Mouse (Mus musculus): ENCODE data around the gene Akr1c19. TPM values are rescaled to one million over a fixed set of nuclear protein-coding genes. Genes with fewer than 3 reads are reported as not detected.
"Not testable (repeated sequence)": the region's sequence is repeated elsewhere in the genome, so short reads cannot be mapped to it uniquely, and the experiment has no call there.

The Akr1c19 gene
- 1.2 and 1.3 TPM in 2 replicates for polyA plus RNA-seq (2012; rRNA removed)

DNA sequence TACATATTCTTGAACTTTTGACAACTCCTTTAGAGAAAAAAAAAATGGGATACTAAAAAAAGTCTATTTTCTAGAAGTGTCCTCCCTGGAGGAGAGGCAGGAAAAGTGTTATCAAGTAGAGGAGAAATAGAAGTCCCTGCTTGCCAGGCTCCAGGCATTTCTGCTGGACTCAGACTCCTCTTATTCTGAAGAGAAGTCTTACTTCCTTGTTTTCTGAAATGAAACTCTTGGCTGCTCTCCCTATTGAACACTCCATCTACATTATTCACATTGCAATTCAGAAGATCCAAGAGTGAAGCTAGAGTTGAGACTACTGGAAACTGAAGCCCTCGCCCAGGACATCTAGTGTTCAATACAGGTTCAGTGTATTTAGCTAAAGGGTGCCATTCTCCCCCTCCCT, at the start of gene Akr1c19:
Akr1c19 (plus strand) TSS at position 260 of the 400 bp plus-strand sequence.
- H3K4me3 ChIP-seq (replicated peaks; ENCODE audit: extremely low read depth, low read depth, low read length) = no peak within 1 kb of the TSS
- H3K4me1 ChIP-seq (ENCODE audit: control insufficient read depth, insufficient read depth, low read length) = no peaks in the 10 kb centered on the region
- TF ChIP-seq POLR2A (IDR thresholded peaks at IDR 0.05; ENCODE audit: borderline replicate concordance, extremely low read depth, low read depth, low read length) (no peak), CTCF (IDR thresholded peaks at IDR 0.05; ENCODE audit: insufficient read depth, low read length) (no peak)
- DNase-seq = no peak
- 45% methylated on average over 1 of the region's 1 CpGs for WGBS

DNA sequence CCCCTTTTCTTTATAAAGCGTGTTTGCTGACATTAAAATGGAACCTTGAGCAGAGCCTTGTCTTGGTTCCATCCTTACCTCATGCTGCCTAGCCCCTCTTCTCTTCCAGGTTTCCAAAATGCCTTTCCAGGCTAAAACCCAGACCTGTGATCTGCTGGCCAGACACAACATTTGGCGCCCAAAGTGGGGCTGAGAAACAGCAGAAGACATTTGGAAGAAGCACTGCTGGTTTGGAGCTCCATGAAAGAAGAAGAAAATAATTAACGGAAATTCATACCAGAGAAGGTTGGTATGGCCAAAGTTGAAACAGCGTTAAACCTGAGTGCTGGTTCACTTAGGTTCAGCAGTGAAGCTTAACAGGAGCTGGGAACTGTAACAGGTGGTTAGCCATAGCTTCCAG, 47.2 kb upstream of the Akr1c19 start:
- not testable (repeated sequence) for DNase-seq; H3K4me1 ChIP-seq (ENCODE audit: control insufficient read depth, insufficient read depth, low read length); H3K4me3 ChIP-seq (replicated peaks; ENCODE audit: extremely low read depth, low read depth, low read length)
- WGBS = 90% methylated on average over 4 of the region's 4 CpGs

DNA sequence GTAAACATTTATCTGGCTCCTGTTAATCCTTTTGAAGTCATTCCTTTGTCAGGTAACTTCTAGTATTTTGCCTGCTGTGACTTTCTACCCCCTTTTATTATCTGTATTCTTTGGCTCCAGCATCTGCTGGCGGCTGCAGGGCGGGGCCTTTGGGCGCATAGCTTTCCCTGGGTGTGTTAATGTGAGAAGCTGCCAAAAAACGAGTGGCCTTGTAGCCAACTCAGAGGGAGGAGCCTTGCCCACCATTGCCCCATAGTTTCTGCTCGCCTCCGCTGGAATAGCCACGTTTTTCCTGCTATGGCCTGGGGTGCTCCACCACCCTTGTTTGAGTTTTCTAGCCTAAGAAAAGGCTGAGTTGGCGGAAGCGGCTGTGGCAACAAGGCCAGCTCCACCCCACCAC, 45.4 kb upstream of the Akr1c19 start:
- 60% methylated on average over 9 of the region's 9 CpGs for WGBS
- DNase-seq = peak; percentile 12
- H3K4me3 ChIP-seq (replicated peaks; ENCODE audit: extremely low read depth, low read depth, low read length) = no peak overlapping the region
- no peaks in the 10 kb centered on the region for H3K4me1 ChIP-seq (ENCODE audit: control insufficient read depth, insufficient read depth, low read length)
- no peak for TF ChIP-seq CTCF (IDR thresholded peaks at IDR 0.05; ENCODE audit: insufficient read depth, low read length)
- no peak for TF ChIP-seq POLR2A (IDR thresholded peaks at IDR 0.05; ENCODE audit: borderline replicate concordance, extremely low read depth, low read depth, low read length)

DNA sequence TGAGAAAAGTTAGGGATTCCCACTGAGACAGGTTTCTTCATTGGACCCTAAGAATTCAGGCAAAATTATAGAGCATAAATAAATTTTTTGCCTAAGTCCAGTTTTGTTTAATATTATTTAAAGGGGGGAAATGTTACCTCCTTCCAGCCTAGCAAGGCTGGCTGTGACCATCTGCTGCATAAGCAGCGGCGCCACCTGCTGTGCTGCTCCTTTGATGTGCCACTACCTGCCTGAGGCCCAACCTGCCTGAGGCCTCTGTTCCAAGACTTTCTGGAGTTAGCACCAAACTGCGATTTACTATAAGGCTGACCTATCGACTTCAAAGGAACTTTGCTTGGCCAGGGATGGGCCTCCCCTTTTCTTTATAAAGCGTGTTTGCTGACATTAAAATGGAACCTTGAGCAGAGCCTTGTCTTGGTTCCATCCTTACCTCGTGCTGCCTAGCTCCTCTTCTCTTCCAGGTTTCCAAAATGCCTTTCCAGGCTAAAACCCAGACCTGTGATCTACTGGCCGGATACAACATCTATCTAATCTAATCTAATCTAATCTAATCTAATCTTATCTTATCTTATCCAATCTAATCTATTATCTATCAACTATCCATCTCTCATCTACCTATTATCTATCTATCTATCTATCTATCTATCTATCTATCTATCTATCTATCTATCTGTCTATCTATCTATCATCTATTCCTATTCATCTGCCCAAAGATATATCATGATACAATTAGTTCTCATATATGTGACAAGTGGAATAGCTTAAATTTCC, 41.7 kb upstream of the Akr1c19 start:
- 82% methylated on average over 7 of the region's 7 CpGs for WGBS
- not testable (repeated sequence) for H3K4me1 ChIP-seq (ENCODE audit: control insufficient read depth, insufficient read depth, low read length); DNase-seq; H3K4me3 ChIP-seq (replicated peaks; ENCODE audit: extremely low read depth, low read depth, low read length)

DNA sequence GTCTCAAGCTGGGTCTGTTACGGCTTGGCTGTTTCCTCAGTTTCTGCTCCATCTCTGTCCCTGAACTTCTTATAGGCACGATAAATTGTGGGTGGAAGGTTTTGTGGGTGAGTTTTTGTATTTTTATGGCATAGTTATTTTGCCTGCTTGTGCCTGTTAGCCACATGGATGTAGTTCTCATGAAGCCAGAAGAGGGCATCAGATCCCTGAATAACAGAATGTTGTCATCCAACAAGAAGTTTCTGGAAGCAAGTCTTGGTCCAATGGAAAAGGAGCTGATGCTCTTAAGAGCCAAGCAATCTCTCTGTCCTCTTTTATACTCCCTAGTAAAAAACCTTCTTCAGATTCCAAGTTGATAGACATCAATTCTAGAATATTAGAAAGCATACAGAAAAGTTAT, 40.3 kb upstream of the Akr1c19 start:
- Histone ChIP-seq H3K4me1 (ENCODE audit: control insufficient read depth, insufficient read depth, low read length) (no peaks in the 10 kb centered on the region; the same call in 1 of the 2 replicates), H3K4me3 (replicated peaks; ENCODE audit: extremely low read depth, low read depth, low read length) (no peak overlapping the region)
- TF ChIP-seq POLR2A (IDR thresholded peaks at IDR 0.05; ENCODE audit: borderline replicate concordance, extremely low read depth, low read depth, low read length) (no peak), CTCF (IDR thresholded peaks at IDR 0.05; ENCODE audit: insufficient read depth, low read length) (no peak)
- WGBS = 82% methylated on average over 2 of the region's 2 CpGs
- DNase-seq = no peak

DNA sequence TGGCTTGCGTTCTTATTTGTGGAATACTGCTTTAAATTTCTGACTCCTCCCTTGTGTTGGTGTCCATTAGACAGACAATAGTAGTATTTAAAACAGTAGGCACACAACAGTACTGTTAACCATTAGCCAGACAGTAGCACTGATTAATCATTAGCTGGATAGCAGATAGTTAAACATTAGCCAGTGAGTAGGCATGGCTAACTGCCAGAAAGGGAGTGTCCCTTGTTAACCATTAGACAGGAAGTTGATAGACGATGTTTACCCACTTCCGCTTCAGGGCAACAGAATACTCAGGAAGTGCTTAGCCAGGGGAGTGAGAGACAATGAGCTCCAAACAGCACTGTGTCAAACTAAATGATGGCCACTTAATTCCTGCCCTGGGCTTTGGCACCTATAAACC, 37.6 kb upstream of the Akr1c19 start, which contains the start of gene Akr1c13:
Akr1c13 (plus strand) TSS at position 247 of the 400 bp plus-strand sequence.
- WGBS = 36% methylated on average over 3 of the region's 3 CpGs
- Histone ChIP-seq H3K4me3 (replicated peaks; ENCODE audit: extremely low read depth, low read depth, low read length) (peak within 1 kb of the TSS; percentile 10), H3K4me1 (ENCODE audit: control insufficient read depth, insufficient read depth, low read length) (no peaks in the 10 kb centered on the region; the same call in 1 of the 2 replicates)
- TF ChIP-seq POLR2A (IDR thresholded peaks at IDR 0.05; ENCODE audit: borderline replicate concordance, extremely low read depth, low read depth, low read length) = no peak
- no peak for TF ChIP-seq CTCF (IDR thresholded peaks at IDR 0.05; ENCODE audit: insufficient read depth, low read length)
- DNase-seq = peak; percentile 7

DNA sequence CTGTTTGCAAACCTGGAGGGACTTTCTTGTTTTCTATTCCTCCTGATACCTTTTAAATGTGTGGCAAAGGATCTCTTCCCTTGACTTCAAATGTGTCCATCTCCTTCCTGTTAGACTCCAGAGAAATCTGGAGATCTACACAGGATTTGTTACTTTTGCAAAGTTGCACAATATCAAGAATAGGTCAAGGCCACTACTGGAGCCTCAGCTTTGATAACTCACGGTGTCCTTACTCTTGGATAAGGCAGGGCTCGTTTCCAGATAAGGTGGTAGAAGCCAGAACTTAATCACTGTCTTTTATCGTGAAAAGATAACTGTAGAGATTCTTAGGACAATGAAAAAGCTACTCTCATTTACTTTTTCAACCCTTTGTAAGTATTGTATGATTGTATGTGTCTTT, 36.0 kb upstream of the Akr1c19 start:
- TF ChIP-seq CTCF (IDR thresholded peaks at IDR 0.05; ENCODE audit: insufficient read depth, low read length) (no peak), POLR2A (IDR thresholded peaks at IDR 0.05; ENCODE audit: borderline replicate concordance, extremely low read depth, low read depth, low read length) (no peak)
- no peaks in the 10 kb centered on the region; the same call in 1 of the 2 replicates for H3K4me1 ChIP-seq (ENCODE audit: control insufficient read depth, insufficient read depth, low read length)
- WGBS = 55% methylated on average over 3 of the region's 3 CpGs

DNA sequence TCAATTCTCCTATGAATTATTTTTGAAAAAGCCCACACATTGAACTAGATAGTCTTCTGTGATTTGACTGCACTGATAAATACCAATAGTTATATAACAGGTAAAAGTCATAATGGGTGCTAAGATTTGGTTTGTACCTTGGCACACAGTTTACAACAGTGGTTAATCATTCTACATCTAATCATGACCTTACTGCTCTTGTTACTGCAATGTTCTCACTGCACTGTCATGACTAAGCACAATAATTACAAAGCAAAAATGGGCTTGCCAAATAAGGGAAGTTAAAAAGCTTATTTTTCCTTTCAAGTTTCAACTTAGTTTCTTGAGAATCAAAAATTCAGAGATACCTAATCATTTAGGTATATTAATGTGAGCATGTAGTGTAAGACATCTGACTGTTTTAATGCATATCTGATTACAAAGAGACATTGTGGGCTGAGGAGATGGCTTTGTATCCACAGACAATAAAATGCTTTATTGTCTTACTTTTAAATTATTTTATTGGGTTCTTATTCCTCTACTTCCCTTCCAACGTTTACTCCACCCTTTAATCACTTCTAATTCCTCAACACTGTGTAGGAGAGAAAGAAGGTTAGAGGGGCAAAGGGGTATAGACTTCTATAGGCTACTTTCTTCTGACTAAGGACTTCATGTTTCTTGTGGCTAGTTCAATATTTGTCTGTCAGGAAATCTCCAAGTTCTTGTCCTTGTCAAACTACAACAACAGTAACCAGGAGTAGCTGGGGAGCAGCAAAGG, 22.2 kb upstream of the Akr1c19 start:
- no peak overlapping the region for H3K4me3 ChIP-seq (replicated peaks; ENCODE audit: extremely low read depth, low read depth, low read length)
- 19% methylated on average over 1 of the region's 1 CpGs for WGBS
- DNase-seq = no peak
- TF ChIP-seq CTCF (IDR thresholded peaks at IDR 0.05; ENCODE audit: insufficient read depth, low read length) (no peak), POLR2A (IDR thresholded peaks at IDR 0.05; ENCODE audit: borderline replicate concordance, extremely low read depth, low read depth, low read length) (no peak)
- no peaks in the 10 kb centered on the region for H3K4me1 ChIP-seq (ENCODE audit: control insufficient read depth, insufficient read depth, low read length)

More for the DNA sequence above, 36.0 kb upstream of the Akr1c19 start:
- DNase-seq = no peak
- H3K4me3 ChIP-seq (replicated peaks; ENCODE audit: extremely low read depth, low read depth, low read length) = no peak overlapping the region

DNA sequence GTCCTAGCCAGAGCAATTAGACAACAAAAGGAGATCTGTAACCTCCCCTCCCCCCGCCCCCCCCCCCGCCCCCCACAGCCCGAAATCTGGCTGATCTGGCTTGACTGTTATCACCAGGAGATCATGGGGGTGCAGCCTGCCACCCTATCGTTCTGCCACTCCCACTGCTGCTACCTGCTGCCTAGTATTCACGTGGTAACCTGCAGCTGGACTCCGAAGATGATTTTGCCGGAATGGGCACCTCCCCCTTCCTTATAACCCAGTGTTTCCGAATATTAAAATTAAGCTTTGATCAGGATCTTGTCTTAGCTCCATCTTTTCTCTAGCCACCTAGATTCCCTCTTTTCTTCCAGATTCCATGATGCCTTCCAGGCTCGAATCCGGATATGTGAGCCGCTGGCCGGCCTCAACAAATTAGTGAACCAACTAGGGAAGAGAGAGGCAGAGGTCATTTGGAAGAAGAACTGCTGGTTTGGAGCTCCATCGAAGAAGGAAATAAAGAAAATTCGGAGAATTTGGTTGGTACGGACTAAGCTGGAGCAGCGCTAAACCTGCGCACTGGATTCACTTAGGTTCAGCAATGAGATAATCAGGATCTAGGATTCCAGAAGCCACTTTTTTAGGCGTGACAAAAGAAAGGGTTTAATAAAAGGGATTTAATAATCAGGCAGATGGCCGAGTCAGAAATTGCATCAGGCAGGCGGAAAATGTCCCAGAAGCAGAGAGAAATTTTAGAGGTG, 16.8 kb upstream of the Akr1c19 start:
- Histone ChIP-seq H3K4me1 (ENCODE audit: control insufficient read depth, insufficient read depth, low read length) (no peaks in the 10 kb centered on the region), H3K4me3 (replicated peaks; ENCODE audit: extremely low read depth, low read depth, low read length) (no peak overlapping the region)
- no peak for DNase-seq
- no peak for TF ChIP-seq POLR2A (IDR thresholded peaks at IDR 0.05; ENCODE audit: borderline replicate concordance, extremely low read depth, low read depth, low read length)
- 82% methylated on average over 20 of the region's 20 CpGs for WGBS
